Mouse (Mus musculus): ENCODE data around the gene Arhgef28. TPM values are rescaled to one million over a fixed set of nuclear protein-coding genes. Genes with fewer than 3 reads are reported as not detected.

The Arhgef28 gene
- total and polyA plus RNA-seq, 3 experiments: not detected

- Histone ChIP-seq H3K4me1 (ENCODE audit: control insufficient read depth in 1 of 2, insufficient read depth in 2 of 2, low read length in 2 of 2) (no peaks in the 10 kb centered on the region), H3K9me3 (replicated peaks; ENCODE audit: insufficient read depth, low read length) (no peaks in the 10 kb centered on the region), H3K27ac (ENCODE audit: control insufficient read depth, low read depth, low read length) (no peak overlapping the region), H3K9ac (ENCODE audit: control insufficient read depth, low read depth, low read length, poor library complexity, severe bottlenecking) (no peak overlapping the region), H3K36me3 (ENCODE audit: control insufficient read depth in 1 of 2, insufficient read depth in 2 of 2, low read length in 2 of 2) (peaks cover 0 to 25% of the 10 kb centered on the region in 2 experiments; a peak in 3 of 4 replicates), H3K4me3 (ENCODE audit: control insufficient read depth in 1 of 2, insufficient read depth in 1 of 2, low read depth in 2 of 2, low read length in 2 of 2) (no peak overlapping the region), H3K27me3 (ENCODE audit: control insufficient read depth in 1 of 2, insufficient read depth in 2 of 2, low read length in 2 of 2) (no peaks in the 10 kb centered on the region), H3K79me2 (ENCODE audit: control insufficient read depth, insufficient read depth, low read length, poor library complexity) (no peaks in the 10 kb centered on the region)
- TF ChIP-seq MAFK (IDR thresholded peaks at IDR 0.05; ENCODE audit: borderline replicate concordance, low read depth, low read length) (no peak), HCFC1 (IDR thresholded peaks at IDR 0.05; ENCODE audit: low read depth, low read length) (no peak), MXI1 (IDR thresholded peaks at IDR 0.05; ENCODE audit: low read depth, low read length) (no peak), NRF1 (IDR thresholded peaks at IDR 0.05; ENCODE audit: insufficient read depth, low read depth, low read length, poor library complexity, severe bottlenecking) (no peak), RAD21 (IDR thresholded peaks at IDR 0.05; ENCODE audit: low read depth, low read length) (no peak), CTCF (IDR thresholded peaks at IDR 0.05 in 2 of 3, conservative IDR thresholded peaks at IDR 0.05 in 1 of 3; ENCODE audit: control insufficient read depth in 1 of 3, insufficient read depth in 1 of 3, low read depth in 2 of 3, low read length in 3 of 3, poor library complexity in 1 of 3, severe bottlenecking in 1 of 3) (no peak), ZC3H11A (IDR thresholded peaks at IDR 0.05; ENCODE audit: low read depth, low read length) (no peak), CHD2 (IDR thresholded peaks at IDR 0.05; ENCODE audit: low read length) (no peak), MYB (IDR thresholded peaks at IDR 0.05; ENCODE audit: low read depth, low read length) (no peak), MAX (IDR thresholded peaks at IDR 0.05; ENCODE audit: low read length) (no peak), ELF1 (IDR thresholded peaks at IDR 0.05; ENCODE audit: low read depth, low read length) (no peak), UBTF (IDR thresholded peaks at IDR 0.05; ENCODE audit: borderline replicate concordance, insufficient read depth, low read depth, low read length) (no peak), POLR2AphosphoS5 (IDR thresholded peaks at IDR 0.05; ENCODE audit: borderline replicate concordance, low read depth, low read length) (no peak), SIN3A (IDR thresholded peaks at IDR 0.05; ENCODE audit: low read length) (no peak), RCOR1 (IDR thresholded peaks at IDR 0.05; ENCODE audit: low read depth, low read length) (no peak), MEF2A (IDR thresholded peaks at IDR 0.05; ENCODE audit: extremely low read depth, insufficient replicate concordance, low read depth, low read length, poor library complexity, severe bottlenecking) (no peak), E2F4 (IDR thresholded peaks at IDR 0.05; ENCODE audit: borderline replicate concordance, low read depth, low read length) (no peak), ZKSCAN1 (IDR thresholded peaks at IDR 0.05; ENCODE audit: low read depth, low read length) (no peak), USF1 (IDR thresholded peaks at IDR 0.05; ENCODE audit: low read depth, low read length) (no peak), ZMIZ1 (IDR thresholded peaks at IDR 0.05; ENCODE audit: low read depth, low read length) (no peak)
- no peak for DNase-seq (ENCODE audit: low read depth, low spot score)
These were observed 43.4 kb upstream of the Arhgef28 start for GRCm38 (mm10) chr13:98249594-98249993.

- Histone ChIP-seq H3K4me1 (ENCODE audit: control insufficient read depth in 1 of 2, insufficient read depth in 2 of 2, low read length in 2 of 2) (no peaks in the 10 kb centered on the region), H3K79me2 (ENCODE audit: control insufficient read depth, insufficient read depth, low read length, poor library complexity) (no peaks in the 10 kb centered on the region)
- 0 out of 2 replicates have a peak, but pooled peaks have one; percentile 19 for TF ChIP-seq POLR2AphosphoS2 (IDR thresholded peaks at IDR 0.05; ENCODE audit: low read length)
- no peak for TF ChIP-seq CTCF (IDR thresholded peaks at IDR 0.05 in 2 of 3, conservative IDR thresholded peaks at IDR 0.05 in 1 of 3; ENCODE audit: control insufficient read depth in 1 of 3, insufficient read depth in 1 of 3, low read depth in 2 of 3, low read length in 3 of 3, poor library complexity in 1 of 3, severe bottlenecking in 1 of 3)
These were observed 39.1 kb upstream of the Arhgef28 start for GRCm38 (mm10) chr13:98245386-98245785.

More at GRCm38 (mm10) chr13:98245386-98245785, 39.1 kb upstream of the Arhgef28 start:
- Histone ChIP-seq H3K9ac (ENCODE audit: control insufficient read depth, low read depth, low read length, poor library complexity, severe bottlenecking) (no peak overlapping the region), H3K27me3 (ENCODE audit: control insufficient read depth in 1 of 2, insufficient read depth in 2 of 2, low read length in 2 of 2) (no peaks in the 10 kb centered on the region), H3K4me3 (ENCODE audit: control insufficient read depth in 1 of 2, insufficient read depth in 1 of 2, low read depth in 2 of 2, low read length in 2 of 2) (no peak overlapping the region), H3K36me3 (ENCODE audit: control insufficient read depth in 1 of 2, insufficient read depth in 2 of 2, low read length in 2 of 2) (peaks cover 0 to 7% of the 10 kb centered on the region in 2 experiments; a peak in 2 of 4 replicates), H3K9me3 (replicated peaks; ENCODE audit: insufficient read depth, low read length) (no peaks in the 10 kb centered on the region), H3K27ac (ENCODE audit: control insufficient read depth, low read depth, low read length) (no peak overlapping the region)
- no peak for DNase-seq (ENCODE audit: low read depth, low spot score)
